8 mouse cellular contexts compared by ENCODE assay signal in the genomic region with DNA sequence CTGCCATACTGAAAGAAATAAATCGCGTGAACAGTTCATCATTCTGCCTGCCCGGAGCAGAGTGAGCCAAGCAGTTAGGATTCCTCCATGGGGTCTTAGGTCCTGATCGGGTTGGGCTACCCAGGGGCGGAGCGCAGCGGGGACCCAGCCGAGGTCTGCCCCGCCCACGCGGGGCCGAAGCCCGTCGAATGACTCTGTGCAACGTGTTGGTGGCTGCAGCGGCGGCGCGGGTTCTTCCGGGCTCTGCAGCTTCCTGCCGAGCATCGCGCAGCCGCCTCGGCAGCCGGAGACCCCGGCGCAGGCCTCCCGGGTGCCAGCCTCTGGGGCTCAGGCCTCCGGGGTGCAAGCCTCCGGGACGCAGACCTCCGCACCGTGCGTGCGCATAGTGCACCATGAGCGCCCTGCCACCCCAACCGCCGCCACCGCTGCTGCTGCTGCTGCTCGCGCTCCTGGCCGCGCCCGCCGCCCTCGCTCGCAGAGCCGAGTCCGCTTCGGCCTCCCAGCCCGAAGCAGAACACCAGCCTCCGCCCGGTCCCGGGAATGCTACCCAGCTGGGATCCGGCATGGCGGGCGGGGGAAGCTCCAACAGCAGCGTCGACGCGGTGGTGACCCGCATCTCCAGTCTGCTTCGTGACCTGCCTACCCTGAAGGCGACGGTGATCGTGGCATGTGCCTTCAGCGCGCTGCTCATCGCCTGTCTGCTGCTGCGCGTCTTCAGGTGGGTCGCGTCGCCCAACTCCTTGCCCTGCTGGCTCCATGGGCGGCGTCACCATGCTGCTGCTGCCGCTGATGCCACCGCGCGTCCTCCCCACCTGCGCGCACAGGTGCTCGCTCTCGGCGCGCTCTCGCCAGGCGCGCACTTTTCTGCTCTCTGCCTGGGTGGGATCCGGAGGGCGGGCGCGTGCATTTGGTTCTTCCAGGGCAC. TPM values are rescaled to one million over a fixed set of nuclear protein-coding genes. Genes with fewer than 3 reads are reported as not detected.
DNase-seq lines count a peak whose midpoint lies in the region; ATAC-seq and TF ChIP-seq lines count a peak whose summit lies in the region.

Gene Fam174b (plus strand): TSS at position 192 of the 925 bp plus-strand sequence.

- H3K36me3 ChIP-seq in heart, embryonic 16.5 days (ENCODE audit: control insufficient read depth, insufficient read depth) = no peaks in the 10 kb centered on the region
- H3K36me3 ChIP-seq in liver, embryonic 12.5 days = no peaks in the 10 kb centered on the region

- peaks cover 11% of the 10 kb centered on the region; the same call in 1 of the 2 replicates for H3K27me3 ChIP-seq in heart, embryonic 16.5 days (ENCODE audit: control insufficient read depth, insufficient read depth, low read length)
- peaks cover 51% of the 10 kb centered on the region for H3K27me3 ChIP-seq in liver, embryonic 12.5 days (replicated peaks)

- peak within 1 kb of the TSS; percentile 90 for H3K4me2 ChIP-seq in heart, embryonic 16.5 days (ENCODE audit: low read depth, low read length)
- peak within 1 kb of the TSS; percentile 74 for H3K4me2 ChIP-seq in liver, embryonic 12.5 days

- peak; percentile 36 to 57 for DNase-seq in cerebellum, postnatal 4 days (ENCODE audit: low spot score in 2 of 2)
- DNase-seq in cerebellum, adult 8-10 months = no peak
- DNase-seq in kidney, postnatal 14 days = peak; percentile 83
- peak; percentile 4 for DNase-seq in natural killer cell, adult 2 months (ENCODE audit: low spot score in 2 of 2)
- DNase-seq in thymus, postnatal 10 days (ENCODE audit: low spot score in 2 of 2) = peak; percentile 29 to 49

- no peak within 1 kb of the TSS for H3K27ac ChIP-seq in embryonic fibroblast, embryonic 13.5 days (ENCODE audit: insufficient read depth, low read length)
- H3K27ac ChIP-seq in heart, embryonic 16.5 days (ENCODE audit: low read length) = peak within 1 kb of the TSS; percentile 68
- no peak within 1 kb of the TSS for H3K27ac ChIP-seq in liver, embryonic 12.5 days

- H3K9me3 ChIP-seq in heart, embryonic 16.5 days (replicated peaks; ENCODE audit: control insufficient read depth, low read length) = no peaks in the 10 kb centered on the region
- H3K9me3 ChIP-seq in liver, embryonic 12.5 days (replicated peaks) = no peaks in the 10 kb centered on the region

- no peak for TF ChIP-seq CTCF in embryonic fibroblast, embryonic 13.5 days (IDR thresholded peaks at IDR 0.05; ENCODE audit: borderline replicate concordance, insufficient read depth, low read length)

- no peak for TF ChIP-seq POLR2A in embryonic fibroblast, embryonic 13.5 days (IDR thresholded peaks at IDR 0.05; ENCODE audit: low read depth, low read length)

- peak within 1 kb of the TSS; percentile 54 for H3K4me3 ChIP-seq in embryonic fibroblast, embryonic 13.5 days (ENCODE audit: insufficient read depth, low read length)
- peak within 1 kb of the TSS; percentile 75 for H3K4me3 ChIP-seq in heart, embryonic 16.5 days (ENCODE audit: low read length)
- peak within 1 kb of the TSS; percentile 53 for H3K4me3 ChIP-seq in liver, embryonic 12.5 days

- 1% methylated on average over 91 of the region's 94 CpGs for WGBS in heart, embryonic 16.5 days
- 2% methylated on average over 94 of the region's 94 CpGs for WGBS in liver, embryonic 12.5 days (ENCODE audit: insufficient replicate concordance)

- peak; percentile 80 for ATAC-seq in heart, embryonic 16.5 days (replicated peaks; ENCODE audit: extremely low read depth, insufficient read depth, low FRiP score)
- peak; percentile 57; the same call in 1 of the 2 replicates for ATAC-seq in liver, embryonic 12.5 days

- H3K9ac ChIP-seq in heart, embryonic 16.5 days (ENCODE audit: low read length) = peak within 1 kb of the TSS; percentile 85
- H3K9ac ChIP-seq in liver, embryonic 12.5 days = peak within 1 kb of the TSS; percentile 52

- H3K4me1 ChIP-seq in embryonic fibroblast, embryonic 13.5 days (ENCODE audit: control insufficient read depth, insufficient read depth, low read length) = no peaks in the 10 kb centered on the region
- H3K4me1 ChIP-seq in heart, embryonic 16.5 days (ENCODE audit: control insufficient read depth, insufficient read depth, low read length) = peaks cover 17% of the 10 kb centered on the region
- peaks cover 11% of the 10 kb centered on the region; the same call in 1 of the 2 replicates for H3K4me1 ChIP-seq in liver, embryonic 12.5 days

RNA-seq across cellular contexts. Expression of gene Fam174b, which starts in this region (rescaled TPM):
- polyA plus RNA-seq in embryonic fibroblast, embryonic 13.5 days (2011; ENCODE audit: insufficient read length, low read depth, missing spikeins) = 3.9 and 8.8 TPM in 2 replicates
- polyA plus RNA-seq in heart, embryonic 16.5 days (2015; fragmentation: Nextera tagmentation; extraction: Ambion mirVana) = 63.0 and 64.3 TPM in 2 replicates
- 10.7 and 12.4 TPM in 2 replicates for polyA plus RNA-seq in liver, embryonic 12.5 days (2016; fragmentation: Nextera tagmentation; extraction: Ambion mirVana)
